Mouse (Mus musculus): ENCODE data around the gene Rsph3a. TPM values are rescaled to one million over a fixed set of nuclear protein-coding genes. Genes with fewer than 3 reads are reported as not detected.

Gene Rsph3a
- polyA plus RNA-seq, 2 experiments: 40.4 to 56.4 TPM

GRCm38 (mm10) chr17:7899961-7900360 is 45.5 kb upstream of the Rsph3a start:
- H3K4me3 ChIP-seq (replicated peaks; ENCODE audit: low read length): no peak overlapping the region
- ATAC-seq (ENCODE audit: low FRiP score, low read depth) (no peak), DNase-seq (ENCODE audit: low spot score) (no peak)
- TF ChIP-seq POLR2A (IDR thresholded peaks at IDR 0.05; ENCODE audit: borderline replicate concordance, extremely low read depth, insufficient read depth, insufficient read length): no peak
- H3K9ac ChIP-seq (ENCODE audit: low read depth, low read length, severe bottlenecking): no peak overlapping the region
- no peak overlapping the region for H3K27ac ChIP-seq (replicated peaks; ENCODE audit: low read depth, low read length)
- no peaks in the 10 kb centered on the region for H3K27me3 ChIP-seq (ENCODE audit: control insufficient read depth, insufficient read depth, low read length)
- no peaks in the 10 kb centered on the region for H3K9me3 ChIP-seq (ENCODE audit: control insufficient read depth, low read length)
- no peaks in the 10 kb centered on the region for H3K4me1 ChIP-seq (ENCODE audit: control insufficient read depth, insufficient read depth, low read length)
- 71% methylated on average over 4 of the region's 4 CpGs for WGBS
- no peaks in the 10 kb centered on the region for H3K36me3 ChIP-seq (ENCODE audit: control insufficient read depth, insufficient read depth, low read length)
- H3K4me2 ChIP-seq (replicated peaks; ENCODE audit: low read depth, low read length, severe bottlenecking): no peak overlapping the region

GRCm38 (mm10) chr17:7901536-7901935 is 43.9 kb upstream of the Rsph3a start:
- no peak overlapping the region for H3K4me3 ChIP-seq (replicated peaks; ENCODE audit: low read length)
- ATAC-seq (ENCODE audit: low FRiP score, low read depth) (no peak), DNase-seq (ENCODE audit: low spot score) (no peak)
- H3K27ac ChIP-seq (replicated peaks; ENCODE audit: low read depth, low read length): no peak overlapping the region
- H3K9ac ChIP-seq (ENCODE audit: low read depth, low read length, severe bottlenecking): no peak overlapping the region
- no peaks in the 10 kb centered on the region for H3K9me3 ChIP-seq (ENCODE audit: control insufficient read depth, low read length)
- H3K4me2 ChIP-seq (replicated peaks; ENCODE audit: low read depth, low read length, severe bottlenecking): no peak overlapping the region
- TF ChIP-seq POLR2A (IDR thresholded peaks at IDR 0.05; ENCODE audit: borderline replicate concordance, extremely low read depth, insufficient read depth, insufficient read length): no peak
- H3K27me3 ChIP-seq (ENCODE audit: control insufficient read depth, insufficient read depth, low read length): no peaks in the 10 kb centered on the region
- H3K36me3 ChIP-seq (ENCODE audit: control insufficient read depth, insufficient read depth, low read length): no peaks in the 10 kb centered on the region
- H3K4me1 ChIP-seq (ENCODE audit: control insufficient read depth, insufficient read depth, low read length): no peaks in the 10 kb centered on the region
- 79% methylated on average over 2 of the region's 2 CpGs for WGBS

- Histone ChIP-seq H3K27me3 (ENCODE audit: control insufficient read depth, insufficient read depth, low read length) (no peaks in the 10 kb centered on the region), H3K9me3 (ENCODE audit: control insufficient read depth, low read length) (no peaks in the 10 kb centered on the region), H3K4me1 (ENCODE audit: control insufficient read depth, insufficient read depth, low read length) (no peaks in the 10 kb centered on the region), H3K36me3 (ENCODE audit: control insufficient read depth, insufficient read depth, low read length) (no peaks in the 10 kb centered on the region), H3K4me2 (replicated peaks; ENCODE audit: low read depth, low read length, severe bottlenecking) (no peak overlapping the region), H3K9ac (ENCODE audit: low read depth, low read length, severe bottlenecking) (no peak overlapping the region), H3K27ac (replicated peaks; ENCODE audit: low read depth, low read length) (no peak overlapping the region), H3K4me3 (replicated peaks; ENCODE audit: low read length) (no peak overlapping the region)
- no peak for TF ChIP-seq POLR2A (IDR thresholded peaks at IDR 0.05; ENCODE audit: borderline replicate concordance, extremely low read depth, insufficient read depth, insufficient read length)
- no peak for ATAC-seq (ENCODE audit: low FRiP score, low read depth)
- WGBS: 64% methylated on average over 3 of the region's 3 CpGs
- DNase-seq (ENCODE audit: low spot score): no peak
These were observed 43.1 kb upstream of the Rsph3a start for GRCm38 (mm10) chr17:7902362-7902761.

GRCm38 (mm10) chr17:7904992-7905391 is 40.4 kb upstream of the Rsph3a start:
- no peak for TF ChIP-seq POLR2A (IDR thresholded peaks at IDR 0.05; ENCODE audit: borderline replicate concordance, extremely low read depth, insufficient read depth, insufficient read length)
- ATAC-seq (ENCODE audit: low FRiP score, low read depth): no peak
- H3K27ac ChIP-seq (replicated peaks; ENCODE audit: low read depth, low read length): no peak overlapping the region

GRCm38 (mm10) chr17:7905936-7906685 is 39.3 kb upstream of the Rsph3a start:
- 41% methylated on average over 4 of the region's 4 CpGs for WGBS
- DNase-seq (ENCODE audit: low spot score) (no peak), ATAC-seq (ENCODE audit: low FRiP score, low read depth) (no peak)
- Histone ChIP-seq H3K4me1 (ENCODE audit: control insufficient read depth, insufficient read depth, low read length) (no peaks in the 10 kb centered on the region), H3K4me3 (replicated peaks; ENCODE audit: low read length) (no peak overlapping the region), H3K4me2 (replicated peaks; ENCODE audit: low read depth, low read length, severe bottlenecking) (no peak overlapping the region), H3K27me3 (ENCODE audit: control insufficient read depth, insufficient read depth, low read length) (no peaks in the 10 kb centered on the region), H3K9ac (ENCODE audit: low read depth, low read length, severe bottlenecking) (no peak overlapping the region), H3K9me3 (ENCODE audit: control insufficient read depth, low read length) (peaks cover 2% of the 10 kb centered on the region; the same call in 1 of the 2 replicates), H3K36me3 (ENCODE audit: control insufficient read depth, insufficient read depth, low read length) (no peaks in the 10 kb centered on the region), H3K27ac (replicated peaks; ENCODE audit: low read depth, low read length) (no peak overlapping the region)
- no peak for TF ChIP-seq POLR2A (IDR thresholded peaks at IDR 0.05; ENCODE audit: borderline replicate concordance, extremely low read depth, insufficient read depth, insufficient read length)

More at GRCm38 (mm10) chr17:7904992-7905391, 40.4 kb upstream of the Rsph3a start:
- no peaks in the 10 kb centered on the region for H3K9me3 ChIP-seq (ENCODE audit: control insufficient read depth, low read length)
- no peak for DNase-seq (ENCODE audit: low spot score)
- whole genome bisulfite sequencing: 57% methylated on average over 2 of the region's 2 CpGs
- no peaks in the 10 kb centered on the region for H3K36me3 ChIP-seq (ENCODE audit: control insufficient read depth, insufficient read depth, low read length)
- H3K27me3 ChIP-seq (ENCODE audit: control insufficient read depth, insufficient read depth, low read length): no peaks in the 10 kb centered on the region
- no peaks in the 10 kb centered on the region for H3K4me1 ChIP-seq (ENCODE audit: control insufficient read depth, insufficient read depth, low read length)
- no peak overlapping the region for H3K4me2 ChIP-seq (replicated peaks; ENCODE audit: low read depth, low read length, severe bottlenecking)
- no peak overlapping the region for H3K9ac ChIP-seq (ENCODE audit: low read depth, low read length, severe bottlenecking)
- H3K4me3 ChIP-seq (replicated peaks; ENCODE audit: low read length): no peak overlapping the region

Data from limb, embryonic 14.5 days (tissue).